In genomic region chr15:93227764-93228079, GRCm38 (mm10) we compare ENCODE assay signal across 9 mouse cellular contexts. TPM values are rescaled to one million over a fixed set of nuclear protein-coding genes. Genes with fewer than 3 reads are reported as not detected.
DNase-seq lines count a peak whose midpoint lies in the region; ATAC-seq and TF ChIP-seq lines count a peak whose summit lies in the region.
"Had no signal": no experiment of that assay in that cellular context is flagged by ENCODE, and none has a peak within 500 bp of the region (broad histone marks: within the 10 kb centered on the region; RNA-seq: fewer than 3 reads in every experiment).

No protein-coding gene starts in this region.

- no peaks in the 10 kb centered on the region for H3K36me3 ChIP-seq in spleen, adult 2 months (ENCODE audit: control insufficient read depth, insufficient read depth, low read length)
- H3K36me3 ChIP-seq in forebrain, embryonic 13.5 days (ENCODE audit: poor library complexity, severe bottlenecking): no peaks in the 10 kb centered on the region
- H3K36me3 ChIP-seq in kidney, postnatal 0 days (ENCODE audit: insufficient read depth, low read length): no peaks in the 10 kb centered on the region
- no peaks in the 10 kb centered on the region for H3K36me3 ChIP-seq in lung, postnatal 0 days (ENCODE audit: insufficient read depth, low read length)
- H3K36me3 ChIP-seq: midbrain, embryonic 12.5 days had no signal

- no peak overlapping the region for H3K4me3 ChIP-seq in spleen, adult 2 months (ENCODE audit: extremely low read depth, insufficient read depth, insufficient read length)
- H3K4me3 ChIP-seq in forebrain, embryonic 13.5 days: no peak overlapping the region
- no peak overlapping the region for H3K4me3 ChIP-seq in kidney, postnatal 0 days (replicated peaks; ENCODE audit: low read depth, low read length)
- no peak overlapping the region for H3K4me3 ChIP-seq in lung, postnatal 0 days (ENCODE audit: low read depth, low read length)
- H3K4me3 ChIP-seq: midbrain, embryonic 12.5 days had no signal

- no peak overlapping the region for H3K27ac ChIP-seq in spleen, adult 2 months (ENCODE audit: insufficient read depth, low read length)
- H3K27ac ChIP-seq in forebrain, embryonic 13.5 days: no peak overlapping the region
- no peak overlapping the region for H3K27ac ChIP-seq in kidney, postnatal 0 days
- H3K27ac ChIP-seq in lung, postnatal 0 days (ENCODE audit: low read length): no peak overlapping the region
- H3K27ac ChIP-seq: midbrain, embryonic 12.5 days had no signal

- no peak overlapping the region for H3K9ac ChIP-seq in forebrain, embryonic 13.5 days
- H3K9ac ChIP-seq in kidney, postnatal 0 days (ENCODE audit: low read depth, low read length): no peak overlapping the region
- no peak overlapping the region for H3K9ac ChIP-seq in lung, postnatal 0 days (replicated peaks; ENCODE audit: low read depth)
- H3K9ac ChIP-seq: midbrain, embryonic 12.5 days had no signal

- no peak for TF ChIP-seq POLR2A in spleen, adult 2 months (IDR thresholded peaks at IDR 0.05; ENCODE audit: low read depth, low read length)

- TF ChIP-seq CTCF in spleen, adult 2 months (IDR thresholded peaks at IDR 0.05; ENCODE audit: extremely low read depth, insufficient read depth, insufficient read length, insufficient replicate concordance): peak; percentile 53; the same call in 1 of the 2 replicates
- TF ChIP-seq CTCF in kidney, postnatal 0 days (IDR thresholded peaks at IDR 0.05; ENCODE audit: low read depth): peak; percentile 82
- TF ChIP-seq CTCF in lung, postnatal 0 days (IDR thresholded peaks at IDR 0.05): peak; percentile 86

- H3K4me2 ChIP-seq in forebrain, embryonic 13.5 days: no peak overlapping the region
- H3K4me2 ChIP-seq in kidney, postnatal 0 days (ENCODE audit: low read length): no peak overlapping the region
- H3K4me2 ChIP-seq in lung, postnatal 0 days (replicated peaks; ENCODE audit: low read depth, low read length): no peak overlapping the region
- H3K4me2 ChIP-seq: midbrain, embryonic 12.5 days had no signal

- TF ChIP-seq EP300 in lung, postnatal 0 days (IDR thresholded peaks at IDR 0.05): no peak

- 29% methylated on average over 6 of the region's 6 CpGs for WGBS in spleen, adult 2 months
- WGBS in forebrain, embryonic 13.5 days: 30% methylated on average over 6 of the region's 6 CpGs
- WGBS in kidney, postnatal 0 days: 23% methylated on average over 6 of the region's 6 CpGs
- 18% methylated on average over 6 of the region's 6 CpGs for WGBS in lung, postnatal 0 days

- H3K27me3 ChIP-seq in spleen, adult 2 months (ENCODE audit: control insufficient read depth, insufficient read depth, low read length): no peaks in the 10 kb centered on the region
- peaks cover 3% of the 10 kb centered on the region; the same call in 1 of the 2 replicates for H3K27me3 ChIP-seq in forebrain, embryonic 13.5 days
- H3K27me3 ChIP-seq in kidney, postnatal 0 days (ENCODE audit: insufficient read depth, low read length): no peaks in the 10 kb centered on the region
- H3K27me3 ChIP-seq in lung, postnatal 0 days (replicated peaks; ENCODE audit: insufficient read depth, low read length): no peaks in the 10 kb centered on the region

- no peaks in the 10 kb centered on the region for H3K4me1 ChIP-seq in spleen, adult 2 months (ENCODE audit: control insufficient read depth, insufficient read depth, insufficient read length)
- H3K4me1 ChIP-seq in forebrain, embryonic 13.5 days: peaks cover 10% of the 10 kb centered on the region
- H3K4me1 ChIP-seq in kidney, postnatal 0 days (replicated peaks; ENCODE audit: insufficient read depth, low read length): no peaks in the 10 kb centered on the region
- H3K4me1 ChIP-seq in lung, postnatal 0 days (ENCODE audit: insufficient read depth, low read depth, low read length): no peaks in the 10 kb centered on the region
- H3K4me1 ChIP-seq: midbrain, embryonic 12.5 days had no signal

- no peak for DNase-seq in spleen, adult 2 months (ENCODE audit: low read depth in 1 of 2, low spot score in 2 of 2)
- DNase-seq in spleen, adult 12 weeks (ENCODE audit: low spot score): no peak
- peak; percentile 48 to 58 for DNase-seq in adrenal gland, postnatal 36 days
- DNase-seq in kidney, postnatal 0 days (ENCODE audit: low spot score): peak; percentile 73
- DNase-seq in lung, postnatal 0 days (ENCODE audit: low spot score): peak; percentile 22
- DNase-seq in right cerebral cortex, postnatal 25 days: peak; percentile 45
- no peak for DNase-seq in urinary bladder, adult 18-20 months (ENCODE audit: low spot score in 2 of 2)

- ATAC-seq in forebrain, embryonic 13.5 days: peak; percentile 66
- ATAC-seq in kidney, postnatal 0 days (replicated peaks; ENCODE audit: low FRiP score, low read depth): no peak; the same call in 1 of the 2 replicates
- peak; percentile 33; the same call in 1 of the 2 replicates for ATAC-seq in lung, postnatal 0 days

- no peaks in the 10 kb centered on the region for H3K9me3 ChIP-seq in forebrain, embryonic 13.5 days (replicated peaks)
- H3K9me3 ChIP-seq in kidney, postnatal 0 days (replicated peaks; ENCODE audit: low read length): no peaks in the 10 kb centered on the region
- H3K9me3 ChIP-seq in lung, postnatal 0 days (ENCODE audit: low read length): no peaks in the 10 kb centered on the region
- H3K9me3 ChIP-seq: midbrain, embryonic 12.5 days had no signal

RNA-seq across cellular contexts. Expression of gene Gxylt1, which starts 47.3 kb away (rescaled TPM):
- 2.7 TPM in 2 replicates for polyA plus RNA-seq in spleen, adult 2 months (2012; rRNA removed)
- 10 to 100 TPM; 32.9 to 34.2 TPM for total RNA-seq in adrenal gland, postnatal 36 days (2021)
- 12.7 and 13.1 TPM in 2 replicates for polyA plus RNA-seq in forebrain, embryonic 13.5 days (2015; fragmentation: Nextera tagmentation; extraction: Ambion mirVana)
- polyA plus RNA-seq in kidney, postnatal 0 days (2015; fragmentation: Nextera tagmentation; extraction: Ambion mirVana): 6.7 and 8.3 TPM in 2 replicates
- polyA plus RNA-seq in lung, postnatal 0 days (2015; fragmentation: Nextera tagmentation; extraction: Ambion mirVana): 6.9 and 7.3 TPM in 2 replicates

Comparison
In these comparisons a context has a peak if more than half of its experiments do, and no peak if none do; other contexts are left out.
1. DNase-seq: peak in adrenal gland, postnatal 36 days (2 of 2), kidney, postnatal 0 days (single experiment), lung, postnatal 0 days (single experiment) and right cerebral cortex, postnatal 25 days (single experiment); none in spleen, adult 2 months (0 of 2), spleen, adult 12 weeks (single experiment) and urinary bladder, adult 18-20 months (0 of 2).
2. Peak in every context shown above with its lines, with median percentiles within 50 percentile points of each other: CTCF ChIP-seq.